Mouse (Mus musculus) megakaryocyte, embryonic 14.5 days (primary cell): ENCODE data around the gene Rps6kc1. TPM values are rescaled to one million over a fixed set of nuclear protein-coding genes. Genes with fewer than 3 reads are reported as not detected.

ENCODE experiments used
- H3K27me3 ChIP-seq: replicated peaks from 2 replicates; pipeline ENCODE3; 2012; ENCODE audit warnings: inconsistent platforms
- H3K36me3 ChIP-seq: replicated peaks from 2 replicates; pipeline ENCODE3; 2012; ENCODE audit warnings: low read length, inconsistent platforms, mixed read lengths
- H3K4me1 ChIP-seq: 2 replicates; pipeline ENCODE4 v1.6.1; 2012; ENCODE audit warnings: inconsistent platforms
- H3K4me3 ChIP-seq: replicated peaks from 2 replicates; pipeline ENCODE3; 2012; ENCODE audit warnings: moderate library complexity, mild to moderate bottlenecking, inconsistent platforms
- H3K9me3 ChIP-seq: 2 replicates; pipeline ENCODE4 v1.6.1; 2012; ENCODE audit warnings: inconsistent platforms
- FLI1 ChIP-seq: IDR thresholded peaks from 2 replicates; pipeline ENCODE4 v1.6.1; 2012; ENCODE audit warnings: low read length, inconsistent platforms, mixed read lengths
- GATA1 ChIP-seq: IDR thresholded peaks from 3 replicates; pipeline ENCODE4 v1.6.1; 2012; ENCODE audit warnings: mixed read lengths, low read length, inconsistent platforms, borderline replicate concordance
- polyA plus RNA-seq: library from polyadenylated mRNA; stranded (reverse); fragments of >175 nt; gene quantifications from 2 replicates; pipeline ENCODE4 v1.2.3, GENCODE M21; 2012; ENCODE audit warnings: low replicate concordance; ENCODE audit not compliant: insufficient read depth

Gene Rps6kc1
- polyA plus RNA-seq, 1 experiment = 5.9 TPM

- H3K9me3 ChIP-seq = no peaks in the 10 kb centered on the region
- no peak overlapping the region for H3K4me3 ChIP-seq
- TF ChIP-seq GATA1 (no peak), FLI1 (no peak)
- H3K27me3 ChIP-seq = no peaks in the 10 kb centered on the region
- H3K36me3 ChIP-seq = peaks cover 58% of the 10 kb centered on the region
- H3K4me1 ChIP-seq = peaks cover 30% of the 10 kb centered on the region
Measured at GRCm38 (mm10) chr1:190904714-190905113, 6.9 kb downstream of the Rps6kc1 start.

GRCm38 (mm10) chr1:190904136-190904535, 7.4 kb downstream of the Rps6kc1 start:
- H3K4me3 ChIP-seq = no peak overlapping the region
- H3K27me3 ChIP-seq = no peaks in the 10 kb centered on the region
- peaks cover 63% of the 10 kb centered on the region for H3K36me3 ChIP-seq
- no peaks in the 10 kb centered on the region for H3K9me3 ChIP-seq
- no peak for TF ChIP-seq GATA1
- no peak for TF ChIP-seq FLI1
- H3K4me1 ChIP-seq = peaks cover 25% of the 10 kb centered on the region

- Histone ChIP-seq H3K36me3 (peaks cover 85% of the 10 kb centered on the region), H3K4me3 (no peak overlapping the region), H3K27me3 (no peaks in the 10 kb centered on the region), H3K9me3 (no peaks in the 10 kb centered on the region), H3K4me1 (peaks cover 32% of the 10 kb centered on the region)
- no peak for TF ChIP-seq FLI1
- TF ChIP-seq GATA1 = no peak
Measured at GRCm38 (mm10) chr1:190901082-190901481, 10.5 kb downstream of the Rps6kc1 start.

- Histone ChIP-seq H3K27me3 (no peaks in the 10 kb centered on the region), H3K9me3 (no peaks in the 10 kb centered on the region), H3K4me3 (no peak overlapping the region), H3K36me3 (peaks cover 85% of the 10 kb centered on the region), H3K4me1 (peaks cover 45% of the 10 kb centered on the region)
- TF ChIP-seq GATA1 (no peak), FLI1 (no peak)
Measured at GRCm38 (mm10) chr1:190898899-190899575, 12.5 kb downstream of the Rps6kc1 start.

- Histone ChIP-seq H3K4me3 (no peak overlapping the region), H3K36me3 (peaks cover 85% of the 10 kb centered on the region), H3K4me1 (peaks cover 54% of the 10 kb centered on the region), H3K9me3 (no peaks in the 10 kb centered on the region), H3K27me3 (no peaks in the 10 kb centered on the region)
- TF ChIP-seq FLI1 (no peak), GATA1 (no peak)
Measured at GRCm38 (mm10) chr1:190898186-190898585, 13.4 kb downstream of the Rps6kc1 start.

- peaks cover 95% of the 10 kb centered on the region for H3K36me3 ChIP-seq
- no peaks in the 10 kb centered on the region for H3K9me3 ChIP-seq
- no peak overlapping the region for H3K4me3 ChIP-seq
- no peaks in the 10 kb centered on the region for H3K27me3 ChIP-seq
- peaks cover 48% of the 10 kb centered on the region for H3K4me1 ChIP-seq
- no peak for TF ChIP-seq GATA1
- no peak for TF ChIP-seq FLI1
Measured at GRCm38 (mm10) chr1:190893559-190894167, 17.9 kb downstream of the Rps6kc1 start.

GRCm38 (mm10) chr1:190888646-190889045, 22.9 kb downstream of the Rps6kc1 start:
- Histone ChIP-seq H3K4me3 (no peak overlapping the region), H3K27me3 (no peaks in the 10 kb centered on the region), H3K4me1 (peaks cover 15% of the 10 kb centered on the region), H3K36me3 (peaks cover 95% of the 10 kb centered on the region), H3K9me3 (no peaks in the 10 kb centered on the region)
- TF ChIP-seq GATA1 = no peak
- no peak for TF ChIP-seq FLI1

- TF ChIP-seq GATA1 (no peak), FLI1 (no peak)
- Histone ChIP-seq H3K9me3 (no peaks in the 10 kb centered on the region), H3K4me1 (peaks cover 8% of the 10 kb centered on the region), H3K36me3 (peaks cover 95% of the 10 kb centered on the region), H3K27me3 (no peaks in the 10 kb centered on the region), H3K4me3 (no peak overlapping the region)
Measured at GRCm38 (mm10) chr1:190888031-190888430, 23.5 kb downstream of the Rps6kc1 start.

- no peak overlapping the region for H3K4me3 ChIP-seq
- H3K4me1 ChIP-seq = peaks cover 16% of the 10 kb centered on the region
- H3K36me3 ChIP-seq = peaks cover 89% of the 10 kb centered on the region
- no peaks in the 10 kb centered on the region for H3K27me3 ChIP-seq
- H3K9me3 ChIP-seq = no peaks in the 10 kb centered on the region
- TF ChIP-seq GATA1 = no peak
- no peak for TF ChIP-seq FLI1
Measured at GRCm38 (mm10) chr1:190886014-190886413, 25.6 kb downstream of the Rps6kc1 start.

- Histone ChIP-seq H3K27me3 (no peaks in the 10 kb centered on the region), H3K36me3 (peaks cover 89% of the 10 kb centered on the region), H3K4me3 (no peak overlapping the region), H3K4me1 (peaks cover 59% of the 10 kb centered on the region), H3K9me3 (no peaks in the 10 kb centered on the region)
- TF ChIP-seq GATA1 = no peak
- no peak for TF ChIP-seq FLI1
Measured at GRCm38 (mm10) chr1:190881422-190881821, 30.1 kb downstream of the Rps6kc1 start.
